Mouse (Mus musculus) E14TG2a.4 (cell line): ENCODE results near the gene Ubr2.

Experiments used
- CTCF ChIP-seq: conservative IDR thresholded peaks from 2 replicates; pipeline ENCODE4 v1.5.1; 2014; ENCODE audit warnings: low read length
- NANOG ChIP-seq: IDR thresholded peaks from 2 replicates; pipeline ENCODE4 v1.6.1; 2014; ENCODE audit warnings: borderline replicate concordance, low read length, mixed read lengths

- TF ChIP-seq CTCF: no peak
- TF ChIP-seq NANOG: no peak
Observed at GRCm38 (mm10) chr17:46987631-46988030, 22.7 kb downstream of the Ubr2 start.
